Mouse (Mus musculus): ENCODE data around the gene Fam126a. TPM values are rescaled to one million over a fixed set of nuclear protein-coding genes. Genes with fewer than 3 reads are reported as not detected.

Fam126a gene
- 10 to 100 TPM; 31.7 to 58.7 TPM for total RNA-seq (2021)

- intact Hi-C loops (cut with DNase I): no loop called here
Measured at GRCm38 (mm10) chr5:24030579-24030969, at the start of gene Fam126a. TSS of gene Fam126a (minus strand) at chr5:24030690.

GRCm38 (mm10) chr5:24078420-24079179, 48.1 kb upstream of the Fam126a start:
- no peak for DNase-seq
- intact Hi-C loops (cut with DNase I): no loop called here

More at GRCm38 (mm10) chr5:24030579-24030969, at the start of gene Fam126a:
- DNase-seq: peak; percentile 93

DNA sequence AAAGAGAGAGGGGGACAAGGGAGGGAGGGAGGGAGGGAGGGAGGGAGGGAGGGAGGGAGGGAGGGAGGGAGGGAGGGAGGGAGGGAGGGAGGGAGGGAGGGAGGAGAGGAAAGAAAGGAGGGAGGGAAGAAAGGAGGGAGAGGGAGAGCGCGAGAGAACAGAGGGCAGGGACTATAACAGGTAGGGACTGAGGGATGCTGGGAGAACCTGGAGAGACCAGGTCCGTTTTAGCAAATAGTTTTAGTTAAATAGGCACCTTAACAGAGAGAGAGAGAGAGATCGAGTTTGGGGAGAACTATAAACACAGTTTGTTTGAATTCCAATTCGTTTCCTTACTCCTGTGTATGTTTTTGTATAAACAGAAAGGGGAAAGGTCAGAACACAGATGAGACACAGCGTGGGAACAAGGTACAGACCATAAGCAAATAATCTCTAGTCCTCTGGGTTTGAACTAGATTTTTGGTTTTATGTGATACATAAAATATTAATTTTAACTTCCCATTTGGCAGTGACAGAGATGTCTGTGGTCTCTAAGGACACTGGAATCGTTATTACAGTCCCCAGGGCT, 47.3 kb upstream of the Fam126a start:
- intact Hi-C loops (cut with DNase I): loop anchor here (1.0 to 2.0 kb wide), 3 partner anchors 49 to 228 kb away; no protein-coding TSS in a partner anchor
- DNase-seq: no peak

DNA sequence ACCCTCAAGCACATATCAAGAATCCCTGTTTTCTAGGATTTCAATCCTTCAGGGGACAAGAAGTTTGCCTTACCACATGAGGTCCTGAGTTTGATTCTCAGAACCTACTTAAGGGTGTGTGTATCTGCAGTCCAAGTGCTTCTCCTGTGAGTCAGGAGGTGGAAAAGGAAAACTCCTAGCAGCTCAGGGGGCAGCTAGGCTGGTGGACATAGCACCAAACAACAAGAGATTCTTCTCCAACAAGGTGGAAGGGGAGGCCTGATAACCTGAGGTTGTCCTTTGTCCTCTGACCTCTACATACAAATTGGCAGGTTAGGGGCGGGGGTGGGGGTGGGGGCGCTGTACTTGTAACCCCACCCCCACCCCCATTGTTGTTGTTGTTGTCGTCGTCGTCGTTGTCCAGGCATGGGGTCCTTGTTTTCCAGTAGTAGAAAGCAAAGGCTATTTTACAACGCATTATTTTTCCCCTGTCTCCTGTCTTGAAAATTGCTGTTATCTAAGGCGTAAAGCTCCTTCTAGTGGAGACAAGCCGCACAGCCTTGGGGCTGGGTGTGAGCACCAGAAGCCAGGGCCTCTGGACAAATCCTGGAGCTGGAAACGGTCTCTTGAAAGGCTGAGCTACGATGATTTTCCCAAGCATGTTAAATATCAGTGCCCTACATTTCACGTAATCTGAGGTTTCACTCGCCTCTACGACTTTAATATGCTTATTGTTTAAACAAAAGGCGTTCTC, 46.7 kb upstream of the Fam126a start:
- intact Hi-C loops (cut with DNase I): loop anchor here (1.0 to 2.0 kb wide), 3 partner anchors 48 to 227 kb away; no protein-coding TSS in a partner anchor
- peak; percentile 71 to 76 for DNase-seq

DNA sequence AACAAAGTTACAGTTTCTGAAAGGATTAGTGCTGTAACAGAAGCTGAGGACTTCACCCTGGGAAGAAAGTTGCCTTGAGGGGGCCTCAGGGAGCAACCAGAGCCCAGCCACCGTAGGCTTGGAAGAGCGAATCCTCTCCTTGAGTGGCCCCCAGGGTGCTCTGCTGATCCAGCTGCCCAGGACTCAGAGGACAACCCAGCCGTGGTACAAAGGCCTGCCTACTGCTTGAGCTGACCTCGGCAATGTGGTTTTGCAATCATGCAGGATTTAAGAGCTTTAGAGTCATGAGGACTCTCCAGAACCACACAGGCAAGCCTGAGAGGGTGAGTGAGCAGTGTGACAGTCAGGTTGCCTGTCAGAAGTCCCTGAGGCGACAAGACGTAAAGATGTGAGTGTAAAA, 41.5 kb upstream of the Fam126a start:
- no peak for DNase-seq
- intact Hi-C loops (cut with DNase I): no loop called here

DNA sequence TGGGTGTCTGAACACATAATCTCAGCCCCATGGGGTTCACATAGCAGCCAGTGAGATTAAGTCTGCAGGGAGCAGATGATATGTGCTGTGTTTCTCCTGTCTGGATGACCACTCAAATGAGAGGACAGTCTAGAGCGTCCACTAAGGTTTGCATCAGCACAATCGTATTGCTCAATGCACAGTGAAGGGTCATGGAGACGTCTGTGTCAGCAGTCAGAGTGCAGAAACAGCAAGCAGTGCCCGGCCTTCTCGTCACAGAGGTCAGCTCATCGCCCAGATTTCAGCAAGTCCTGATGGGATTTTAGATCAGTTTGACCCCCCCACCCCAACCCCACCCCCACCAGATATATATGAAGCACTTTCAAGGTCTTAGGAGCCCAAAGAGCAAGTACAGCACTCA, 38.5 kb upstream of the Fam126a start:
- DNase-seq: no peak
- intact Hi-C loops (cut with DNase I): no loop called here

GRCm38 (mm10) chr5:24063545-24063944, 33.1 kb upstream of the Fam126a start:
- intact Hi-C loops (cut with DNase I): no loop called here
- DNase-seq: no peak

DNA sequence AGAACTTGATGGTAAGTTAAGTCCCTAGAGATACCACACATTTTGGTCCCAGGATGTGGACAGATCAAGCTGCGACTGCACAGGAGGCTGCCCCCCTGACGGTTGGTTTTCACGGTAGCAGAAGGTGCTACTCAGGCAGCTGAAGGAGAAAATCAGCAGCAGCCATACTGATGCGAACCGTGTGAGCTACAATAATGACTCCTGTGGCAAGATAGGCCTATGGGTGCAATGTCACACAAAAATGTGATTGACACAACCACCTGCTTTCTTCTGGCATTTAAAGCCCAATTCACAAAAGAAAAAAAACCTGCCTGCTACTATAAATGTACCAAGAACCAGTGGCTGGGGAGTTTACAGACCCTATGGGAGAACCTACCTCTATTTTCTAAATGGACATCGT, 32.5 kb upstream of the Fam126a start:
- DNase-seq: no peak
- intact Hi-C loops (cut with DNase I): no loop called here

DNA sequence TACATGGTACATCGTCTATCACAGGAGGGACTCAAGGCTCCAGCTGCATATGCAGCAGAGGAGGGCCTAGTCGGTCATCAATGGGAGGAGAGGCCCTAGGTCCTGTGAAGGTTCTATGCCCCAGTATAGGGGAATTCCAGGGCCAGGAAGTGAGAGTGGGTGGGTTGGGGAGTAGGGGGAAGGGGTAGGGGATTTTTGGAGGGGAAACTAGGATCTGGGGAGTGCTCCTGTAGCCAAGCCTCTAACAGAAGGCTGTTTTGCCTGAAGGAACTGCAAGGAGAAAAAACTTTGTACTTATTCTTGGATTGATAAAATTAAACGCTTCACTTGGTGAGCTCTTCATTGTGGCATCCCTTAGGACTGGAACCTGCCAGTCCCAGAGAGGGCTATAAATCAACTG, 30.5 kb upstream of the Fam126a start:
- no peak for DNase-seq
- intact Hi-C loops (cut with DNase I): no loop called here

DNA sequence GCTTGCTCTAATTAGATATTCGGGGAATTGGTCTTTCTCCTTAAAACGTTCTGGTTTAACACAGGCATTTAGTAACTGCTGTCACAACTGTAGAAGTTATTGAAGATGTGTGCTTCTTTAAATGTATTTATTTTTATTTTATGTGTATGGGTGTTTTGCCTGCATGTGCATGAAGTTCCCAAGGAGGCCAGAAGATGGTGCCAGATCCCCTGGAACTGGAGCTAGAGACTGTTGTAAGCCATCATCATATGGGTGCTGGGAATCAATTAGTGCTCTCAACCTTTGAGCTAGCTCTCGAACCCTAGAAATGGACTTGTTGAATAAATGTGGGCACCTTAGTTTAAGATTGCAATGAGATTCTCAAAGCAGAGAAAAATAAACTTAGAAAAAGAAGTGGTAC, 27.1 kb upstream of the Fam126a start:
- DNase-seq: no peak
- intact Hi-C loops (cut with DNase I): no loop called here

GRCm38 (mm10) chr5:24056865-24057264, 26.4 kb upstream of the Fam126a start:
- DNase-seq: no peak
- intact Hi-C loops (cut with DNase I): no loop called here

- intact Hi-C loops (cut with DNase I): loop anchor here (5.0 kb wide), 1 partner anchor 202 kb away; no protein-coding TSS in a partner anchor
- no peak for DNase-seq
Measured at GRCm38 (mm10) chr5:24054382-24054781, 23.9 kb upstream of the Fam126a start.

DNA sequence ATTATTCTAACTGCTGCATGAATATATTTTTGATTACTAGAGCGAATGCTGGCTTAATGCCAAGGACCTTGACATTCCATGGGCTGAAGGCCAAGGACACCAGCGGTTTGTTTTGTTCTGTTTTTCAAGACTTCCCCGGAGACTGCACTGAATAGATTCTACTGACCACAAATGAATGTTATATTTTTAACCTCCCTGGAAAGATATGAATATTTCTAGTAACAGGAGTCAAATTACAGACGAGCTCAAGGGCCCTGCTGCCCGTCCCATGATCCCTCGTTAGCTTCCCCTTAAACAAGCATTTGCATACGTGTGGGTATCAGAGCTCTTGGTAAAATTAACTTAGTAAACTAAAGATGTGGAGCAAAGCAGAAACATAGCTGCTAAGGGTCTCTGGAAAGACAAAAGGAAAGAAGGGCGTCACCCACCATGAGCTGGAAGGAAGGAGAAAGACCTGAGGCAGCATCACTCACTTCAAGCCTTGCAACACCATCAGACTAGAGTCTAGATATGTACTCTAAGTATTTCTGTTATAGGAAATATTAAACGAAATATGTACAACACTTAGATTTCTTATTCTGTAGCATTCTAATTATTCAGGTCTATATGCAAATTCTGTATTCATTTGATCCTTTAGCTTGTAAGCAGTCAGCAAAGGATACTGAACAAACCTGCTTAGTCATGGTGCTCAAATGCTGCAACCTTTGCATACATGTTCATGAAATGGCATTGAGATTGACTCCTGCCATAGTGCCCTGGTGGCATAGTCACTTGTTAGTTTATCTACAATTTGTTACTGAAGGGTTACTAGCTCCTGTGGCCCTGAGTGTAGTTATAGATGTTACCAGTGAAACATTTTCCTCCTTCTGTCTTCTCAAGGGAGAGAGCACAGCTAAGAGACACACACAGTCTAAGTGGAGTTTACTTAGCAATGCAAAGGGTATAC, 23.0 kb upstream of the Fam126a start:
- intact Hi-C loops (cut with DNase I): loop anchor here (2.0 to 5.0 kb wide), 2 partner anchors 163 to 201 kb away; no protein-coding TSS in a partner anchor
- peak; percentile 40 to 57 for DNase-seq

DNA sequence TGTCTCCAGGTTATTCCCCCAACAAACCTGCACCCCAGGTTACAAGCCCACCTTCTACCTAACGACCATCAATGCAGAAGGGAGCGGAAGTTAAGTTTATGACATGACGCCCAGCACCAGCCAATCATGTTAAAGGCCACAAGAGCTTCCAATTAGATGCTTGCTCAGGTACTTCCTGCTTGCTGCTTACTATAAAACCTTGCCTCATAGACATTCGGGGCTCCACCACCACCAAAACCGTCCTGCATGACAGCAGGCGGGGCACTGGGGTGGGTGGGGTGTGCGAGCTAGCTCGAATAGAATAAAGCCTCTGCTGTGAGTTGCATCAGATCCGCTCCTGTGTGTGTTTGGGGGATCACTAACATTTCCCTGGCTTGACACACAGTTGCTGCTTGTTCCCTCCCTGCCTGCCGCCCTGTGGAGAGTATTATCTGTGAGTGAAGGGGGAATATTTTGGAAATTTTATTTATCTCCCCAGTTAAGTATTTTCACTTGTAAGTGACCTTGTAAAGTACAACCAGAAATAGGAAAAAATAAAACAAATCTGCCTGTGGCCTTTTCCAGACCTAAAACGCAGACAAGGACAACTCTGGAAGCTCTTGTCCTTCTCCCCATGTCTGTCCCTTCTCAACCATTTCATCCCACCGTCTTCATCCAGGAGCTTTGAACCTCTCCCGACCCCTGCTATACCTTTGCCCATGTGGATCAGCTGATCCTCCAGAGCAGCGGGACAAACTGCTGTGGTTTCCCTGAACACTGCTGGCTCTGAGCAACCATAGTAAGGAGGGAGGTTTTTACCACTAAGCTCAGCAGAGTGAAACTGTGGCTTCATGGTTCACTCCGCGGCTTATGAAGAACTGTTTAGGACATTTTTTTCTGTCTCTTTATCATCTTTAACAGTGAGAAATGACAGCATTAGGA, 21.5 kb upstream of the Fam126a start:
- peak in 1 of 2 experiments; percentile 18 for DNase-seq
- intact Hi-C loops (cut with DNase I): loop anchor here (2.0 to 5.0 kb wide), 2 partner anchors 161 to 200 kb away; no protein-coding TSS in a partner anchor

DNA sequence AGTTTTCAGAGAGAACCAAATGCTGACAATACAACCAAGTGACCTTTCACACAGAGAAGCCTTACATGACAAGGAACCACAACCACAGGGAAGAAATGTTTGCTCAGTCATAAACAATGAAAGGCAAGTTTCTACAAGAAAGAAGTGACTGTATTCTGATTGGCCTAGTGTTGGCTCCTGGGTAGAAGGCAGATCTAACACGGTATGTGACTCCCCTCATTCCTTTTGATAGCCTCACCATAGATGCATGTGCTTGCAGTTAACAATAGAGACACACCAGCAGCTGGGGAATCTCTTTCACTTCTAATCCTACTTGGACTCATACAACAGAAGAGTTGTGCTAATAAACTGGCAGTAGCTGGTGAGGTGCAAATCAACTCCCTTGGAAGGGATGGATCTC, 17.3 kb upstream of the Fam126a start:
- intact Hi-C loops (cut with DNase I): no loop called here
- DNase-seq: peak in 1 of 2 experiments; percentile 13

GRCm38 (mm10) chr5:24047001-24047400, 16.5 kb upstream of the Fam126a start:
- intact Hi-C loops (cut with DNase I): no loop called here
- no peak for DNase-seq

DNA sequence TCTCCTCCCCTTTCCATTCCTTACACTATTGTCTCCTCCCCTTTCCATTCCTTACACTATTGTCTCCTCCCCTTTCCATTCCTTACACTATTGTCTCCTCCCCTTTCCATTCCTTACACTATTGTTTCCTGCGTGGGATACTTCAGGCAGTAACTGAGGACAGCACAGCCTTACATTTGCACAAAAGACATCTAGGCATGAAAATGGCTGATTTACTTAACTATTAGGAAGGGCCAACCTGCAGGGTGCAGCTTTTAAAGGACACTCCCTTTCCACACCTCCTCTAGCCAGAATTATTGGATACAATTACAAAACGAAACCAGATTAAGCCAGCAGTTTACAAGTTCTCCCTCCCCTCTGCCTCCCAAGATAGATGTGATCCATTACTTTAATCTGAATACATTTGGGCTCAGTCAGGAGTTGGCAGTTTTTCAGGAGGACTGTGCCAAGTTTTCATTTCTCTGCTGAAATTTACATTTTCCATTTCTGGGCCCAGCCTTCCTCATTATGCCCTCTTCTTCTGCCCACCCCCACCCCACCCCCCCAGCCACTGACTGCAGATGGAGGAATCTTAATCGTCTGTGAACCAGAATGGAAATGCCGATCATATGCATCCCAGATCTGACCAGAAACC, 15.6 kb upstream of the Fam126a start:
- DNase-seq: peak in 1 of 2 experiments; percentile 12

DNA sequence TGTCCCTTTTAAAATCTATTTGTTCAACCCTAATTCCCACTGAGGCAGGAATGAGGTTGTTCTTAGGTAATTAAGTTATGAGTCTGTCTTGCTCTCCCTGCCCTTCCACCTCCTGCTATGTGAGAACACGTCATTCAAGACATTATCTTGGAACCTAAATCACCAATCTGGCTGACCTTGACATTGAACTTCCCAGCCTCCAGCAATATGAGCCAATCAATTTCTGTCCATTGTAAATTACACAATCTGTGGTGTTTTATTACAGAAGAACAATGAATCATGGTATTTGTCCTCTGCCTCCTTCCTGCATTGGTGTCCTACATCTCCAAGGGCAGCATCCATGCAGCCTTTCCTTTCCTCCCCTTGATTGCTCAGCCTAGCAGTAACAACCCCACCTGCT, 13.9 kb upstream of the Fam126a start:
- intact Hi-C loops (cut with DNase I): no loop called here
- no peak for DNase-seq

More for the DNA sequence above, 15.6 kb upstream of the Fam126a start:
- intact Hi-C loops (cut with DNase I): no loop called here

- DNase-seq: no peak
- intact Hi-C loops (cut with DNase I): no loop called here
Measured at GRCm38 (mm10) chr5:24043367-24043766, 12.9 kb upstream of the Fam126a start.

Data from heart, postnatal 36 days (tissue).